Mouse (Mus musculus) liver, adult 2 months (tissue): ENCODE results near the gene Plcb4.

Experiments used
- CTCF ChIP-seq: fragments of 200-500 bp; IDR thresholded peaks from 2 replicates; pipeline ENCODE4 v1.5.1; 2011; ENCODE audit warnings: low read depth, low read length, control low read depth
- POLR2A ChIP-seq: fragments of 200-500 bp; IDR thresholded peaks from 2 replicates; pipeline ENCODE4 v1.6.1; 2011; ENCODE audit warnings: low read length, control low read depth; ENCODE audit not compliant: insufficient read depth; ENCODE audit errors: extremely low read depth

DNA sequence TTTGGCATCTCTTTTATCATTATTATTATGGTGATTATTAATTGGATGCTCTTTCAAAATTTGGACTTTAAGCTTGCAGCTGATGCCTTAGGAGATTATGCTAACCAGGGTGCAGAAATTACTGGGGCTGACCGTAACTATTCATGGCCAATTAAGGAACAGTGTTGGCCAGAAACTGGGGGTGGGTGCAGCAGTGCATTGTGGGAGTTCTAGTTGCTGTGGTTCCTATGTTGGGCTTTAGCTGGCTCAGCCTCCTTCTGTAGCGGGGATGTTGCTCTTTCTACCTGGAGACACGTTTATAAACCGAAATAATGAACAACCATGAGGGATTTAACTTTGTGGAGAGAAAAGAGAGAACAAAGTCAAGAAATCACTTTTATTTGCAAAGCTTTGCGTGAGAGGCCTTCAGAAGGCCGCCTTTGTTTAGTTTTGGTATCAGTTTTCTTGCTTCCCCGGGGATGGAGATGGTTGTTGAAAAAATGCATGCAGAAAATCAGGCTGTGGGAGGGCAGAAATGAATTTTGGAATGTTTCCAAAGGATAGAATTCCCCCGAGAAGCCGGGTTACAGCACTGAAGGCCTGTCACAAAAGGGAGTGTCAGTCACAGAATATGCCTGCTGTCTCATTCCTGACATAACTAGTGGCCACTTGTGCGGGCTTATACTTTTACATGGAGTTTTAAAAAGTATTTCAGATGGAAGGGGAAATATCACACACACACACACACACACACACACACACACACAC, 84.3 kb downstream of the Plcb4 start:
- TF ChIP-seq CTCF (no peak), POLR2A (no peak)
